Mouse (Mus musculus): Measurements from ENCODE around the gene Uvrag. TPM values are rescaled to one million over a fixed set of nuclear protein-coding genes. Genes with fewer than 3 reads are reported as not detected.

The Uvrag gene
- polyA plus RNA-seq, 2 experiments from 2014 or later = 6.7 to 8.9 TPM

DNA sequence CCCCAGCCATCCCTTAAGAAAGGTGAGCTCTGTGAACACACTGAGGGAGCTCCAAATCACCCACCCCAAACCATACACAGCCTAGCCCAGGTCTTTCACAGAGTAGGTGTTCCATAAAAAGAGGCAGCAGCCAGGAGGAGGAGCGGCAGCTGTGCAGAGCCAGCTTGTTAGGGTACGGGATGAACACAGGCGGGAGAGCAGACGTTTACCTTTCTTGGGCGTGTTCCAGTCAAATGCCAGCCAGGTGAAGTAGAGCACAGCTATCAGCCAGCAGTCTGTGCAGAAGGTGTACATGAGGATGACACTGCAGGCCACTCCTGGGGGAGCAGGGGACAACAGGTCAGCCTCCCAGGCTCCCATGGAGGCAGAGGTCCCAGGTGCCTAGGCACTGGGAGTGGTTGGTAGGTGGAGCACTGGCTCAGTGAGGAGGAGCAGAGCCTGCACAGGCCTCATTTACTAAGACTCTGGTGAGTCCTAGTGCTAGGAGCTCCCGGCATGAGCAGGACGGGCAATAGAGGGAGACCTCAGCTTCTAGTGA, 24.0 kb upstream of the Uvrag start:
- no peak for ATAC-seq

DNA sequence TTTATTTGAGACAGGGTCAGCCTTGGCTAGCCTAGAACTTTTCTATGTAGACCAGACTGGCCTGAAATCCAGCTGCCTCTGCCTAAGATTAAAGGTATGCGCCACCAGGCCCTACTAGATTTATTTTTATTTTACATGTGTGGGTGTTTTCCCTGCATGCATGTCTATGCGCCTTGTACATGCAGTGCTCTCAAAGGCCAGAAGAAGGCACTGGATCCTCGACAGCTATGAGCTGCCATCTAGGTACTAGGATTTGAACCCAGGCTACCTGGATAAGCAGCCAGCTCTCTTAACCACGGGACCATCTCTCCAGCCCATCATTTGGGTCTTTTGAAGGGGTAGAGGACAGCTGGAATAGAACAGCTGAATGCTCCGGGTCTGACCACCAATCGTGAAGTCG, 21.5 kb upstream of the Uvrag start:
- no peak for ATAC-seq

DNA sequence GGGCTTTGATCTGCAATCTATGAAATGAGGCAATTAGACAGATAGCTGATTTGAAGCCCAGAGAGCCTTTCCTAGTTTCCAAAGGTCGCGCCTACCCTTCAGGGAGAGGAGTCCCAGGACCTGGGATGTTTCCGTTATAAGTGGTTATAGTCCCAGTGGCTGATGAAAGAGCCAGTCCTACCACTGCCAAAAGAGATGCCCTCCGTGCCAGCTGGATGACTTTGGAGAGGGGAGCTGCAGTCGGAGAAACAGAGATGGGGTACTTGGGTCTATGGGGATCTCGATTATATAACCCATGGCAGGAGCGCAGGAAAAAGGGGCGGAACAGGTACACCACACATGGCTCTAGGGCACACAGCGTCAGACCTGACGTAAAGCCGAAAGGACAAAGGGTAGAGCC, 21.0 kb upstream of the Uvrag start:
- ATAC-seq = no peak

DNA sequence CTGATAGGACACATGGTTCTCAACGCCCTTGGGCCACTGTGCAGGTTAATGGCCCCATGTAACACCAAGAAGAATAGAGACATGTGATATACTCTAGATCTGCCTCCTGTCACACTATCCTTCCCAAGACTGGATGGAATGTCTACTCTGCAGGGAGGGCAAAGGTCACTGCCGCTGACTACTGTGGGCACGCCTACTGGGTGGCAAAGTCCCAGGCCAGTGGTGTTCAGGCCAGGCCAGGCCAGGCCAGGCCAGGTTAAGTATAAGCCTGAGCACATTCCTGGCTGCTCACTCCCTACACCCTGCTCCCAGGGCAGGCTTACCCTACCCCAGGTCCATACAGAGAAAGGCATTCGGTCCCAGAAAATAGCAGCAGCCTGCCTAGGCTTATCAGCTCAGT, 20.6 kb upstream of the Uvrag start:
- no peak for ATAC-seq

GRCm38 (mm10) chr7:99160995-99161394, 20.1 kb upstream of the Uvrag start:
- ATAC-seq = no peak

GRCm38 (mm10) chr7:99159446-99159845, 18.5 kb upstream of the Uvrag start:
- no peak for ATAC-seq

GRCm38 (mm10) chr7:99158904-99159303, 18.0 kb upstream of the Uvrag start:
- ATAC-seq = no peak

- no peak for ATAC-seq
Measured at GRCm38 (mm10) chr7:99158011-99158410, 17.1 kb upstream of the Uvrag start.

DNA sequence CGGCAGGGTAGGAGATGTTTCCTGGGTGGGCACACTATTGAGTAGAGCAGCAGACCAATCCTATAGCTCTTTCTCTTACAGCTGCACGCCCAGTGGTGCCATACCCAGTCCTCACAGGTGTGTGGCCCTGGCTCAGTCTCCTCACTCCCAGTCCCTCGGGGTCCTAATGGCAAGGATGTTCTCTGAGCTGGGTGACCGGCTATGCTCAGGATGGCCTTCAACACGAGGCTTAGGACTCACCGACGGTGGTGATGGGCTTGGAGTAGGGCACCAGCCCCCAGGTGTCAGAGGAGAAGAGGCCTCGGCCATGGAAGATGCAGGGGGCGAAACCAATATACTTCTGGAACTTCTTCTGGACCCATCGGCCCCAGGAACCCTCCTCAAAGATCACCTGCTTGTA, 15.8 kb upstream of the Uvrag start:
- ATAC-seq = no peak

- no peak for ATAC-seq
Measured at GRCm38 (mm10) chr7:99155311-99156289, 14.7 kb upstream of the Uvrag start.

- ATAC-seq = no peak
Measured at GRCm38 (mm10) chr7:99154648-99155151, 13.8 kb upstream of the Uvrag start.

DNA sequence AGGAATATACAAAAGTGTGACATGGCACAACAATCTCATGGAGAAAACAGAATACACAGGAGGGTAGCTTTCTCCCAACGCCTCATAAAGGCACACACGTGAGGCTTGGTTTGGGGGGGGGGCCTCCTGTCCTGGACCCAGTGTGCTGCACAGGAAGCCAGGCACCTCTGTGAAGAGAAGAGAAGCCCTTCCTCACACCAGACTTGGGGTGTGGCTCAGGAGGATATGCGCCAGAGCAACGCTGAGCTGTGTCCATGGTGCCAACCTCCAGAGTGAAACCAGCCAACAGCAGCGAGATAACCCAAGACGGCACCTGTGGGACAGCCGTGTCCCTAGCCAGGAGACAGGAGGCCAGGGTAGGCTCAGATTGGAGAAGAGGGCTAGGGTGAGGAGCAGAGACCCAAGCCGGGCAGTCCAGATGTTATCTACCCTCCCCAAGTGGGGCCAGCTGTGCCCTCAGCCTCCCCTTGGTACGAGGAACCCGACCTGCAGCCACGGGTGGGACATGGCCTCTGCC, 12.8 kb upstream of the Uvrag start:
- ATAC-seq = no peak

- ATAC-seq = no peak
Measured at GRCm38 (mm10) chr7:99152756-99153155, 11.8 kb upstream of the Uvrag start.

GRCm38 (mm10) chr7:99151342-99151741, 10.4 kb upstream of the Uvrag start:
- peak; percentile 100 for ATAC-seq

- no peak for ATAC-seq
Measured at GRCm38 (mm10) chr7:99149017-99149416, 8.1 kb upstream of the Uvrag start.

DNA sequence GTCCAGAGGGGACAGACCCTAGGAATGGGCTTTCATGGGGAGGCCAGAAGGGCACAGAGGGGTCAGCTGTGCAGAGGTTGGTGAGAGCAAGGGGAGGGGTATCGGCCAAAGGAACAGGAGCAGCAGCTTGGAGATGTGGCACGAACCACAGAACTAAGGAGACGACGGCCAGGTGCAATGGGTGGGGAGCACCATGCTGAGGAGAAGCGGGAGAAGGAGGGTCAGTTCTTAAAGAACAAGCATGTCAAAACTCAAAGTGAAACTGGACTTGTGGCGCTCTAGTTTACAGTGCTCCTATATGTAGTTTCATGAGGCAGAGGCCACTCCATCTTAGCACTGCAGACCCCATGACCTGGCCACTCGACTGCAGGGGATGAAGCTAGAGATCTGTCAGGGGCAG, 6.6 kb upstream of the Uvrag start:
- no peak for ATAC-seq

DNA sequence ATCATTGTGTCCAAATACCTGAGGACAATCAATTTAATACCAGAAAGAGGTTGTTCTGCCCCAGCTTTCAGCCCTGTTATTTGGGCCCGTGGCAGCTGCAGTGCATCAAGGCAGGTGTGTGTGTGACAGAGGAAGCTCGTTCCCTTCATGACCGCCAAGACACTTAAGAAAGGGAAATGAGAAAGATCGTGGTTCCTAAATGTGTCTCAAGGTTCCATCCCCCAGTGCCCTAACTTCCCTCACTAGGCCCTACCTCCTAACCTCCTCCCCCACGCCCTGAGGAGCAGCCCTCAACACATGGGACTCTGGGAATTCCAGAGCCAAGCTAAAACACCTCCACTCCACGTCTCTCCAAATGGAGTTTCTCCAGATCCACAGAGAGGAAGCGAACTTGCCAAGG, 6.0 kb upstream of the Uvrag start:
- ATAC-seq = no peak

DNA sequence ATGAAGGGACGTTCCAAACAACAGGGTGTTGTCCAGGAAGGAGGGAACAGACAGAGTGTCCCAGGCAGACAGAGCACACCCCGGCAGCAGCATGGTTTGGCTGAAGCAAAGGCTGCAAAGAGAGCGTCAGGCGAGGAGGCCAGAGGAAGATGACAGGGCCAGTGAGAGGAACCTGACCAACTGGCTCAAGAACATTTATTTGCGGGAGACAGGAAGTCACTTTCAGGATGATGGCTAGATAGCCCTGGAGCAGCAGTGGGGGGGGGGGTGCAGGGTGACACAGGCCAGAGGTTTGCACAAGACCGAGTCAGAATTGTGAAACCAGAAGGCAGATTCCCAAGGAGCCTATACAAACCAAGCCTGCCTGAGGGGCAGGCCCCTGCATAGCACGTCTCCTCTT, 5.1 kb upstream of the Uvrag start:
- no peak for ATAC-seq

DNA sequence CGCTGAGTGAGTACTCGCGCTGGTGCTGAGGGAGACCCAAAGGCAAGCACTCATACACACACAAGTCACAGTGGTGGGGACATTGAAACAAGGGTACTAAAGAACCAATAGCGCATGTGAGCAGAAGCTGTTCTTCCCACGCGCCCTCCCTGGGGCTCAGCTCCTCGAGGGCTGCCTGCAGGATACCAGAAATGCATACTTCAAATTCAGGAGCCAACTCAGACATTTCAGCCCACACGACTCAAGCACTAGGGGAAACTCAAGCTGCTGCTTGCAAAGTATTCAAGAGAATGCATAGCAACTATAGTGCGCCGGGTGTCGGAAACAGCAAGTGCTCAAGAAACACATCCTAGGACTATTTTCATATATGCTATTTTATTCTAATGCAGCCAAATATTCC, 3.7 kb upstream of the Uvrag start:
- no peak for ATAC-seq

GRCm38 (mm10) chr7:99143244-99143643, 2.3 kb upstream of the Uvrag start:
- ATAC-seq = no peak

DNA sequence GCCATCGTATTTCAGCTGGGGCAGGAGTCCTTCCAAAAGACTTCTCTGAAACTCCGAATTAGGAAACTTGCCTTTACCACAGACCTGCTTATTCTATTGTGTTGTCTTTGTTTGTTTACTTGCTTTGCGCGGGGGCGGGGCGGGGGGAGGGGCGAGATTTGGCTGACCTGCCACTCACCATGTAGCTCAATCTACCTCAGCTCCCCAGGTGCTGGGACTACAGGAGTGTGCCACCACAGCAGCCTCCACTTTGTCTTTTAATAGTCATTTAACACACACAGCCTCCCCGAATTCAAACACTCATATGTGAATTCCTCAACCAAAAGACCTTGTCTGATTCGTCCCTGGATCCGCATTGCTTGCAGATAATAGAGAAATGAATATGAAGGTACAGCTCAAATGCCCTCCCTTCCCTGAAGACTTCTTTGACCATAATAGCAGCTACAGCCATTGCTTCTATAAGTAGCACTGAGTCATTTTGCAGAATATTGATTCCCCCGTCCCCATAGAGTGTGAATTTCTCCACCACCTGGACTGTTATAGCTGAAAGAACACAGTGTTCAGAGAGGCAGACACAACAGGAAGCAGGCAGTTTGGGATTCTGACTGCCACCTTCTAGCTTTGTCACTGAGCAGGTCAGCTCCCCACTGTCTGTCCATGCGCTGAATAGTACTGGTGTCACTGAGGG, 1.1 kb upstream of the Uvrag start:
- ATAC-seq = no peak

GRCm38 (mm10) chr7:99140511-99140910, 430 bp downstream of the Uvrag start:
- ATAC-seq = no peak

- ATAC-seq = no peak
Measured at GRCm38 (mm10) chr7:99139841-99140491, 975 bp downstream of the Uvrag start.
